Mouse (Mus musculus) thymus, adult 18-20 months (tissue): ENCODE results near the gene Ergic1.

Experiments used
- DNase-seq, 2 experiments: peaks; one replicate each; pipeline ENCODE4 v3.0.0; 2022; ENCODE audit warnings: mixed read lengths in 2 of 2

Gene Ergic1

GRCm38 (mm10) chr17:26540083-26540482 lies 21.2 kb upstream of the Ergic1 start:
- no peak for DNase-seq

GRCm38 (mm10) chr17:26544319-26544963 lies 16.8 kb upstream of the Ergic1 start:
- DNase-seq: no peak

GRCm38 (mm10) chr17:26547771-26548170 lies 13.5 kb upstream of the Ergic1 start:
- DNase-seq: no peak

- DNase-seq: no peak
Measured at GRCm38 (mm10) chr17:26548566-26548965, 12.7 kb upstream of the Ergic1 start.

- DNase-seq: no peak
Measured at GRCm38 (mm10) chr17:26549148-26549809, 12.0 kb upstream of the Ergic1 start.

- DNase-seq: no peak
Measured at GRCm38 (mm10) chr17:26551104-26551503, 10.2 kb upstream of the Ergic1 start.

GRCm38 (mm10) chr17:26553033-26553432 lies 8.3 kb upstream of the Ergic1 start:
- no peak for DNase-seq

GRCm38 (mm10) chr17:26560526-26561289 lies 581 bp upstream of the Ergic1 start:
- no peak for DNase-seq

GRCm38 (mm10) chr17:26561651-26562181 lies 427 bp downstream of the Ergic1 start, which contains the start of gene Dusp1:
Dusp1 (minus strand) TSS chr17:26562128.
- no peak for DNase-seq

- no peak for DNase-seq
Measured at GRCm38 (mm10) chr17:26562292-26562691, 1.0 kb downstream of the Ergic1 start.

GRCm38 (mm10) chr17:26563476-26563875 lies 2.2 kb downstream of the Ergic1 start:
- no peak for DNase-seq

GRCm38 (mm10) chr17:26564439-26564838 lies 3.1 kb downstream of the Ergic1 start:
- DNase-seq: no peak

GRCm38 (mm10) chr17:26567142-26567817 lies 6.0 kb downstream of the Ergic1 start:
- DNase-seq: no peak

- no peak for DNase-seq
Measured at GRCm38 (mm10) chr17:26567818-26568173, 6.5 kb downstream of the Ergic1 start.

GRCm38 (mm10) chr17:26569594-26570350 lies 8.5 kb downstream of the Ergic1 start:
- no peak for DNase-seq

- no peak for DNase-seq
Measured at GRCm38 (mm10) chr17:26570651-26571118, 9.4 kb downstream of the Ergic1 start.

- DNase-seq: no peak
Measured at GRCm38 (mm10) chr17:26571377-26571776, 10.1 kb downstream of the Ergic1 start.

GRCm38 (mm10) chr17:26572265-26572664 lies 11.0 kb downstream of the Ergic1 start:
- DNase-seq: no peak

- no peak for DNase-seq
Measured at GRCm38 (mm10) chr17:26574118-26574517, 12.8 kb downstream of the Ergic1 start.

- DNase-seq: no peak
Measured at GRCm38 (mm10) chr17:26574701-26575100, 13.4 kb downstream of the Ergic1 start.

- no peak for DNase-seq
Measured at GRCm38 (mm10) chr17:26575786-26576690, 14.7 kb downstream of the Ergic1 start.
